Mouse (Mus musculus) embryo, embryonic 11.5 days (tissue): Measurements from ENCODE around the gene Tmem126a.

Source experiments
- DNase-seq: peaks from one replicate; pipeline ENCODE4 v3.0.0-alpha.2; 2012; ENCODE audit warnings: low read depth, low spot score

Tmem126a gene

GRCm38 (mm10) chr7:90456845-90457468 lies at the start of gene Tmem126a:
Gene Tmem126a, minus strand, starts transcription at chr7:90457229.
- peak; percentile 78 for DNase-seq

- no peak for DNase-seq
These were observed 25.6 kb upstream of the Tmem126a start for GRCm38 (mm10) chr7:90482607-90483006.

GRCm38 (mm10) chr7:90476313-90477245 lies 19.6 kb upstream of the Tmem126a start, which contains the start of gene Dlg2:
Gene Dlg2, plus strand, starts transcription at chr7:90476672.
- DNase-seq: no peak

- DNase-seq: peak; percentile 97
These were observed 18.8 kb upstream of the Tmem126a start, which contains the start of gene Tmem126b for GRCm38 (mm10) chr7:90475793-90476312. Gene Tmem126b, minus strand, starts transcription at chr7:90476001.

- DNase-seq: no peak
These were observed 16.5 kb upstream of the Tmem126a start for GRCm38 (mm10) chr7:90473511-90473910.

GRCm38 (mm10) chr7:90461441-90461840 lies 4.4 kb upstream of the Tmem126a start:
- DNase-seq: no peak

GRCm38 (mm10) chr7:90460930-90461329 lies 3.9 kb upstream of the Tmem126a start:
- DNase-seq: no peak

- DNase-seq: no peak
These were observed 3.3 kb upstream of the Tmem126a start for GRCm38 (mm10) chr7:90460330-90460729.

- no peak for DNase-seq
These were observed 488 bp upstream of the Tmem126a start for GRCm38 (mm10) chr7:90457517-90457916.

- no peak for DNase-seq
These were observed 732 bp downstream of the Tmem126a start for GRCm38 (mm10) chr7:90456149-90456844.

GRCm38 (mm10) chr7:90444206-90444605 lies 12.8 kb downstream of the Tmem126a start:
- no peak for DNase-seq

GRCm38 (mm10) chr7:90443101-90444091 lies 13.6 kb downstream of the Tmem126a start:
- no peak for DNase-seq

GRCm38 (mm10) chr7:90442518-90443080 lies 14.4 kb downstream of the Tmem126a start, which contains the start of gene Crebzf:
Gene Crebzf, plus strand, starts transcription at chr7:90442729.
- DNase-seq: peak; percentile 96

- no peak for DNase-seq
These were observed 15.0 kb downstream of the Tmem126a start for GRCm38 (mm10) chr7:90442070-90442469.

GRCm38 (mm10) chr7:90440044-90440443 lies 17.0 kb downstream of the Tmem126a start:
- no peak for DNase-seq

GRCm38 (mm10) chr7:90432221-90432620 lies 24.8 kb downstream of the Tmem126a start:
- DNase-seq: no peak

- no peak for DNase-seq
These were observed 30.0 kb downstream of the Tmem126a start for GRCm38 (mm10) chr7:90427006-90427405.

GRCm38 (mm10) chr7:90426020-90427001 lies 30.7 kb downstream of the Tmem126a start, which contains the start of gene Ccdc89:
Gene Ccdc89, plus strand, starts transcription at chr7:90426577.
- peak; percentile 79 for DNase-seq

- peak; percentile 37 for DNase-seq
These were observed 47.1 kb downstream of the Tmem126a start for GRCm38 (mm10) chr7:90409934-90410333.
